Mouse (Mus musculus) kidney, postnatal 0 days (tissue): ENCODE data around the gene Crabp1. TPM values are rescaled to one million over a fixed set of nuclear protein-coding genes. Genes with fewer than 3 reads are reported as not detected.
A peak's percentile ranks its signal among the peaks of the same experiment; 100 is the strongest.

Source experiments
- ATAC-seq: fragments of 200-750 bp; cut with Nextera tagmentation; replicated peaks from 2 replicates; pipeline ENCODE4 v1.8.0; 2017; ENCODE audit warnings: low read depth, moderate number of reproducible peaks, moderate TSS enrichment, moderate library complexity; ENCODE audit not compliant: low FRiP score
- DNase-seq: peaks from one replicate; pipeline ENCODE4 v3.0.0-alpha.2; 2016; ENCODE audit warnings: low spot score
- H3K27ac ChIP-seq: fragments of 300-500 bp; sonication (generic); 2 replicates; pipeline ENCODE4 v1.5.1; 2014; ENCODE audit warnings: mild to moderate bottlenecking
- H3K27me3 ChIP-seq: fragments of 300-500 bp; sonication (generic); 2 replicates; pipeline ENCODE4 v1.6.1; 2014; ENCODE audit warnings: low read length, mixed read lengths; ENCODE audit not compliant: insufficient read depth
- H3K36me3 ChIP-seq: fragments of 300-500 bp; sonication (generic); 2 replicates; pipeline ENCODE4 v1.6.1; 2014; ENCODE audit warnings: low read length, mixed read lengths; ENCODE audit not compliant: insufficient read depth
- H3K4me1 ChIP-seq: fragments of 300-500 bp; sonication (generic); replicated peaks from 2 replicates; pipeline ENCODE4 v1.6.1; 2014; ENCODE audit warnings: antibody characterized with exemption, low read length, mixed read lengths; ENCODE audit not compliant: insufficient read depth
- H3K4me2 ChIP-seq: fragments of 300-500 bp; sonication (generic); 2 replicates; pipeline ENCODE4 v1.6.1; 2014; ENCODE audit warnings: mild to moderate bottlenecking, low read length, moderate library complexity, mixed read lengths
- H3K4me3 ChIP-seq: fragments of 300-500 bp; sonication (generic); replicated peaks from 2 replicates; pipeline ENCODE4 v1.5.1; 2014; ENCODE audit warnings: low read depth, low read length
- H3K9ac ChIP-seq: fragments of 300-500 bp; sonication (generic); 2 replicates; pipeline ENCODE4 v1.6.1; 2014; ENCODE audit warnings: low read depth, low read length
- H3K9me3 ChIP-seq: fragments of 300-500 bp; sonication (generic); replicated peaks from 2 replicates; pipeline ENCODE4 v1.6.1; 2016; ENCODE audit warnings: low read length, inconsistent platforms, mixed read lengths
- CTCF ChIP-seq: IDR thresholded peaks from 2 replicates; pipeline ENCODE4 v1.5.1; 2016; ENCODE audit warnings: antibody characterized with exemption, low read depth, mild to moderate bottlenecking, moderate library complexity
- WGBS: fragments of 180-500 bp; shearing (Covaris S2); extraction: QIAGEN DNeasy Blood & Tissue Kit; methylation state at CpG from one replicate; pipeline ENCODE4 v1.1.7; 2014; 5-methylcytosine and 5-hydroxymethylcytosine counted together
- polyA plus RNA-seq: library from polyadenylated mRNA; unstranded; fragments of >200 nt; fragmentation: Nextera tagmentation; extraction: Ambion mirVana; gene quantifications from 2 replicates; pipeline ENCODE4 v1.2.1, GENCODE M21; 2015

The Crabp1 gene
- polyA plus RNA-seq, 1 experiment from 2014 or later: 14.3 TPM

DNA sequence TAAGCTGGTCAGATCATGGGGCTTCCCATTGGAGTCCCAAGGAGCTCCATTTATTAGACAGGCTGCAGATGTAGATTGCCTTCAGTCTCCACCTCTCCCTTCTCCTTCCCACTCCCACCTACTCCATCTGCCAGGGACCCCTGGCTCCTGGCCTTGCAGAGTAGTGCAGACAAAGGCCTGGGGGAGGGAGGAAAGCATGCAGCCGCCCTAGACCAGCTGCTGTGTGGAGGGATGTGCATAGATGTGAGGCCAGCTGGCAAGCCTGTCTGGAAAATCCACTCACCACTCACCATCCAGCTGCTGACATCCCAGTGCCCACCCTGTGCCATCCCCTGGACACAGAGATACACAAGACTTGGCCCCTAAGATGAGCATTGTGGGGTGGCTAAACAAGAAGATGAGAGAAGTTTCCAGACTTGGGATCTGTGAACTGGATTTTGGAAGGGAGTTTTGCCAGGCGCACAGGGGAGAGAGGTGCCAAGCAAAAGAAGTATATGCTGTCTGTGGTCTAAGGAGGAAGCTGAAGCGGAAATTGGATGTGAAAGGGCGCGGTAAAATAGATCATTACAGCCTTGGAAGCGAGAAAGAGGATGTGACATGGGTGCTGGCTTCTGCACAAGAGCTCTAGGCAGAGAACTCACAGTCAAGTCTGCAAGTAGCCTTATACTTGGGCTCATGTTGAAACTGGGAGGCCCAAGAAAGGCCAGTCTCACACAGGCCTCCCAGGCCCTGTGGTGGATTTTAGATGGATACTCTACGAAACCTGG, 14.2 kb upstream of the Crabp1 start:
- 78% methylated on average over 7 of the region's 7 CpGs for WGBS
- no peak for ATAC-seq

DNA sequence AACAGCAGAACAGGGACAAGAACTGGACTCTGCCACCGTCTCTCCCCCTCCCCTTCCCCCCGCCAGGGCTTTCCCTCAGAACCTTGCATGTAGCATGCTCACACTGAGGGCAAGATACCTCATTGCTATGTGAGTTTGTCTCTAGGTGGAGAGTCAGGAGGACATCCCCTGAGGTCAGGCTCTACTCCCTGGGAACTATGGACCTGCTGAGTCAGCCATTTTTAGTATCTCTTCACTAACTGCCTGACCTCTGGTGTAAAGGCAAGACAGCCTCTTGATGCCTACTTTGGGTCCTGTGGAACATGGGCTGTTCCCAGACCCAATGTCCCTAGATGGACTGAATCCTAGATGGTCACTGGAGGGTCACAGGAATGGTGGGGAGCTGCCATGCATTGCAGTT, 12.9 kb upstream of the Crabp1 start:
- ATAC-seq: no peak
- Histone ChIP-seq H3K4me1 (no peaks in the 10 kb centered on the region), H3K9me3 (no peaks in the 10 kb centered on the region), H3K4me2 (no peak overlapping the region), H3K27me3 (0 out of 2 replicates have a peak, but pooled peaks cover 4% of the 10 kb centered on the region), H3K36me3 (no peaks in the 10 kb centered on the region), H3K4me3 (no peak overlapping the region), H3K9ac (no peak overlapping the region), H3K27ac (no peak overlapping the region)
- 95% methylated on average over 2 of the region's 2 CpGs for WGBS
- no peak for DNase-seq
- no peak for TF ChIP-seq CTCF

More for the DNA sequence above, 14.2 kb upstream of the Crabp1 start:
- Histone ChIP-seq H3K9ac (no peak overlapping the region), H3K4me2 (no peak overlapping the region), H3K4me3 (no peak overlapping the region), H3K36me3 (no peaks in the 10 kb centered on the region), H3K4me1 (peaks cover 4% of the 10 kb centered on the region; the same call in 1 of the 2 replicates), H3K27ac (no peak overlapping the region), H3K27me3 (0 out of 2 replicates have a peak, but pooled peaks cover 4% of the 10 kb centered on the region), H3K9me3 (no peaks in the 10 kb centered on the region)
- DNase-seq: no peak
- TF ChIP-seq CTCF: no peak

GRCm38 (mm10) chr9:54752201-54752943, 12.2 kb upstream of the Crabp1 start:
- no peaks in the 10 kb centered on the region for H3K4me1 ChIP-seq
- H3K4me3 ChIP-seq: no peak overlapping the region
- H3K4me2 ChIP-seq: no peak overlapping the region
- H3K27me3 ChIP-seq: 0 out of 2 replicates have a peak, but pooled peaks cover 4% of the 10 kb centered on the region
- H3K9ac ChIP-seq: no peak overlapping the region
- ATAC-seq (peak; percentile 69; the same call in 1 of the 2 replicates), DNase-seq (peak; percentile 4)
- H3K27ac ChIP-seq: no peak overlapping the region
- no peak for TF ChIP-seq CTCF
- no peaks in the 10 kb centered on the region for H3K9me3 ChIP-seq
- 22% methylated on average over 21 of the region's 21 CpGs for WGBS
- no peaks in the 10 kb centered on the region for H3K36me3 ChIP-seq

DNA sequence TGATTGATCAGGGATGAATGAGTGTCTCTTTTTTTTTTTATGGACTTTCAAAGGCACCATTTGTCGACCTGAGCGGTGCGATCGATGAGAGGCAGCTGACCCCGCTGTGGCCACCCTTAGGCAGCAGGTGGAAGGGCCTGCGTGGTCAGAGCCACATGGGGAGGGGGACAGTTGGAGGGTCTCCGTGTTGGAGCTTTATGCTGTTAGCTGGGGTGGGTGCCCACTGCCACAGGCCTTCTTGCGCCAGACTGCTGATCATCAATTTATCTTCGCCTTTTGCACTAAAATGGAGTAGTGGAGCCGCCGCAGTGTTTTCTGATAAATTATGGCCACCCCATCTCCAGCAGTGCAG, 11.6 kb upstream of the Crabp1 start:
- H3K9me3 ChIP-seq: no peaks in the 10 kb centered on the region
- no peak overlapping the region for H3K27ac ChIP-seq
- H3K4me1 ChIP-seq: no peaks in the 10 kb centered on the region
- H3K4me2 ChIP-seq: no peak overlapping the region
- H3K9ac ChIP-seq: no peak overlapping the region
- DNase-seq (no peak), ATAC-seq (no peak)
- H3K36me3 ChIP-seq: no peaks in the 10 kb centered on the region
- H3K27me3 ChIP-seq: 0 out of 2 replicates have a peak, but pooled peaks cover 4% of the 10 kb centered on the region
- no peak overlapping the region for H3K4me3 ChIP-seq
- whole genome bisulfite sequencing: 42% methylated on average over 11 of the region's 11 CpGs
- TF ChIP-seq CTCF: no peak

DNA sequence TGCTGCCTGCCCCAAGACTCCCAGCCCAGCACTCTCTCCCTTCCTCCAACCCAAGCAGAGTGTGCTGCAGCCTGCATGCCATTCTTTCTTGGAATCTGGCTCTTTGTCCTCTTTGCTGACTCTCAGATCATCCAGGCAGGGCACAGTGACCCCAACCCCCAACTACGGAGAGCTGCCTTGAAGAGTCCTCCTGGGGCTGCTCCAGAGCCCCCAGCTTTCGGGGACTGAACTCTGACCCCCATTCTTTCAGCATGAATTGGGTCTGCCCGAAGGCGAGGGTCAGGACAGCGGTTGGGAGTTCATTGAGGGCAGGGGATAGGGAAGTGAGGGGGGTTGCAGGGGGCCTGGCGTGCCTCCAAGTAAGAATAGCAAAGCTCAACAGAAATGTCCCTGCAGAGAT, 5.0 kb upstream of the Crabp1 start:
- WGBS: 30% methylated on average over 6 of the region's 6 CpGs
- Histone ChIP-seq H3K36me3 (no peaks in the 10 kb centered on the region), H3K27me3 (peaks cover 2% of the 10 kb centered on the region; the same call in 1 of the 2 replicates), H3K4me3 (no peak overlapping the region), H3K27ac (no peak overlapping the region), H3K9ac (no peak overlapping the region), H3K4me1 (peaks cover 2% of the 10 kb centered on the region; the same call in 1 of the 2 replicates), H3K9me3 (no peaks in the 10 kb centered on the region), H3K4me2 (no peak overlapping the region)
- DNase-seq (no peak), ATAC-seq (peak; percentile 72; the same call in 1 of the 2 replicates)
- TF ChIP-seq CTCF: no peak

DNA sequence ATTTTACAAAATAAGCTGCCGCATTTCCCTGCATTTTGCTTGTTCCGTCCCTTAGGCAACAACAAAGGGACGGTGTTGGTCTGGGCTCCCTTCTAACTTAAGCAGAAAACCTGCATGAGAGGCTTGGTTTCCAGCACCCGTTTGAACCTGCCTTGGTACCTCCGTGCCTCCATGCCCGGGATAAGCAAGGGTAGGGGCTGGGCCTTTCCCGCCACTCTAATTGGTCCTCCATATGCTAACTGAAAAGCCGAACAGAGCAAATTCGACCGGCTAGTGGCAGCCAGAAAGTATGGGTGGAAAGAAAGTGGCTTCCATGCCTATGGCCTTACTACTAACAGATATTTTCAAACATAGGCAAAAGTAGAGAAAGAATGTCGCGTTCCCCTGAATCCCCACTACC, 457 bp upstream of the Crabp1 start:
- Histone ChIP-seq H3K4me3 (peak overlapping the region; percentile 34; the same call in 1 of the 2 replicates), H3K9me3 (no peaks in the 10 kb centered on the region), H3K36me3 (no peaks in the 10 kb centered on the region), H3K9ac (no peak overlapping the region), H3K27ac (no peak overlapping the region), H3K4me2 (no peak overlapping the region), H3K27me3 (peaks cover 20% of the 10 kb centered on the region), H3K4me1 (peaks cover 17% of the 10 kb centered on the region)
- 30% methylated on average over 12 of the region's 12 CpGs for WGBS
- ATAC-seq: no peak
- no peak for TF ChIP-seq CTCF
- no peak for DNase-seq
